Mouse (Mus musculus) embryonic facial prominence, embryonic 11.5 days (tissue): ENCODE measurements around the gene Armc12. TPM values are rescaled to one million over a fixed set of nuclear protein-coding genes. Genes with fewer than 3 reads are reported as not detected.

ENCODE experiments used
- ATAC-seq: fragments of 200-750 bp; cut with Nextera tagmentation; replicated peaks from 2 replicates; pipeline ENCODE4 v1.8.0; 2017; ENCODE audit warnings: low read depth; ENCODE audit not compliant: insufficient number of reproducible peaks, low FRiP score, low TSS enrichment
- DNase-seq: peaks from one replicate; pipeline ENCODE4 v3.0.0-alpha.2; 2015; ENCODE audit warnings: low spot score
- H3K27ac ChIP-seq: fragments of 300-500 bp; sonication (generic); replicated peaks from 2 replicates; pipeline ENCODE4 v1.5.1; 2014; ENCODE audit warnings: mild to moderate bottlenecking, low read depth, low read length, control low read depth
- H3K27me3 ChIP-seq: fragments of 300-500 bp; sonication (generic); 2 replicates; pipeline ENCODE4 v1.6.1; 2014; ENCODE audit warnings: mild to moderate bottlenecking, low read length, moderate library complexity, mixed read lengths; ENCODE audit not compliant: control insufficient read depth, insufficient read depth
- H3K36me3 ChIP-seq: fragments of 300-500 bp; sonication (generic); replicated peaks from 2 replicates; pipeline ENCODE4 v1.6.1; 2014; ENCODE audit warnings: low read depth, mild to moderate bottlenecking, low read length, moderate library complexity, mixed read lengths; ENCODE audit not compliant: control insufficient read depth, insufficient read depth
- H3K4me1 ChIP-seq: fragments of 300-500 bp; sonication (generic); 2 replicates; pipeline ENCODE4 v1.6.1; 2014; ENCODE audit warnings: low read length, mixed read lengths; ENCODE audit not compliant: control insufficient read depth, insufficient read depth
- H3K4me2 ChIP-seq: fragments of 300-500 bp; sonication (generic); 2 replicates; pipeline ENCODE4 v1.6.1; 2014; ENCODE audit warnings: low read depth, mild to moderate bottlenecking, control low read depth, low read length, moderate library complexity
- H3K4me3 ChIP-seq: fragments of 300-500 bp; sonication (generic); 2 replicates; pipeline ENCODE4 v1.5.1; 2014; ENCODE audit warnings: low read depth, low read length, control low read depth
- H3K9ac ChIP-seq: fragments of 300-500 bp; sonication (generic); replicated peaks from 2 replicates; pipeline ENCODE4 v1.6.1; 2014; ENCODE audit warnings: mild to moderate bottlenecking, control low read depth, low read length
- H3K9me3 ChIP-seq: fragments of 300-500 bp; sonication (generic); replicated peaks from 2 replicates; pipeline ENCODE4 v1.6.1; 2016; ENCODE audit warnings: mild to moderate bottlenecking, low read length, inconsistent platforms, mixed read lengths; ENCODE audit not compliant: control insufficient read depth
- WGBS: fragments of 180-500 bp; shearing (Covaris S2); extraction: QIAGEN DNeasy Blood & Tissue Kit; methylation state at CpG from one replicate; pipeline ENCODE4 v1.1.7; 2014; 5-methylcytosine and 5-hydroxymethylcytosine counted together
- polyA plus RNA-seq: library from polyadenylated mRNA; unstranded; fragments of >200 nt; fragmentation: Nextera tagmentation; extraction: Ambion mirVana; gene quantifications from 2 replicates; pipeline ENCODE4 v1.2.1, GENCODE M21; 2014

The Armc12 gene
- polyA plus RNA-seq, 1 experiment from 2014 or later: not detected

GRCm38 (mm10) chr17:28515431-28516341, 14.9 kb upstream of the Armc12 start:
- no peaks in the 10 kb centered on the region; the same call in 1 of the 2 replicates for H3K27me3 ChIP-seq
- DNase-seq (no peak), ATAC-seq (no peak)
- no peak overlapping the region for H3K4me3 ChIP-seq
- no peaks in the 10 kb centered on the region for H3K36me3 ChIP-seq
- 62% methylated on average over 9 of the region's 10 CpGs for WGBS
- H3K4me1 ChIP-seq: peaks cover 3% of the 10 kb centered on the region
- H3K9ac ChIP-seq: no peak overlapping the region
- no peak overlapping the region for H3K27ac ChIP-seq
- no peaks in the 10 kb centered on the region for H3K9me3 ChIP-seq
- no peak overlapping the region for H3K4me2 ChIP-seq

GRCm38 (mm10) chr17:28516881-28517280, 13.7 kb upstream of the Armc12 start:
- Histone ChIP-seq H3K27me3 (no peaks in the 10 kb centered on the region; the same call in 1 of the 2 replicates), H3K4me1 (no peaks in the 10 kb centered on the region; the same call in 1 of the 2 replicates), H3K36me3 (no peaks in the 10 kb centered on the region), H3K9ac (no peak overlapping the region), H3K9me3 (no peaks in the 10 kb centered on the region), H3K4me2 (no peak overlapping the region; the same call in 1 of the 2 replicates), H3K4me3 (no peak overlapping the region), H3K27ac (no peak overlapping the region)
- ATAC-seq (no peak), DNase-seq (no peak)
- 70% methylated on average over 4 of the region's 4 CpGs for WGBS

GRCm38 (mm10) chr17:28517441-28517955, 13.1 kb upstream of the Armc12 start, which contains the start of gene Fkbp5:
Gene Fkbp5 (minus strand): TSS chr17:28517527.
- Histone ChIP-seq H3K4me3 (peak within 1 kb of the TSS; percentile 45), H3K27ac (no peak within 1 kb of the TSS; the same call in 1 of the 2 replicates), H3K9ac (peak within 1 kb of the TSS; percentile 67), H3K9me3 (no peaks in the 10 kb centered on the region), H3K4me2 (peak within 1 kb of the TSS; percentile 94), H3K36me3 (no peaks in the 10 kb centered on the region), H3K4me1 (peaks cover 4% of the 10 kb centered on the region; the same call in 1 of the 2 replicates), H3K27me3 (no peaks in the 10 kb centered on the region; the same call in 1 of the 2 replicates)
- 4% methylated on average over 16 of the region's 16 CpGs for WGBS
- ATAC-seq (no peak; the same call in 1 of the 2 replicates), DNase-seq (peak; percentile 68)

GRCm38 (mm10) chr17:28517956-28518614, 12.5 kb upstream of the Armc12 start:
- under 1% methylated on average over 39 of the region's 46 CpGs for WGBS
- Histone ChIP-seq H3K27ac (no peak overlapping the region; the same call in 1 of the 2 replicates), H3K9me3 (no peaks in the 10 kb centered on the region), H3K4me2 (peak overlapping the region; percentile 94), H3K27me3 (no peaks in the 10 kb centered on the region; the same call in 1 of the 2 replicates), H3K4me1 (peaks cover 4% of the 10 kb centered on the region; the same call in 1 of the 2 replicates), H3K36me3 (no peaks in the 10 kb centered on the region), H3K9ac (peak overlapping the region; percentile 67), H3K4me3 (peak overlapping the region; percentile 45)
- peak; percentile 44 for ATAC-seq
- DNase-seq: peak; percentile 36

- DNase-seq: no peak
- Histone ChIP-seq H3K4me3 (peak overlapping the region; percentile 45; the same call in 1 of the 2 replicates), H3K4me2 (peak overlapping the region; percentile 94), H3K27ac (no peak overlapping the region), H3K9me3 (no peaks in the 10 kb centered on the region), H3K36me3 (no peaks in the 10 kb centered on the region), H3K27me3 (no peaks in the 10 kb centered on the region; the same call in 1 of the 2 replicates), H3K4me1 (peaks cover 4% of the 10 kb centered on the region; the same call in 1 of the 2 replicates), H3K9ac (peak overlapping the region; percentile 67)
- ATAC-seq: no peak
- 26% methylated on average over 8 of the region's 8 CpGs for WGBS
These were observed 12.0 kb upstream of the Armc12 start for GRCm38 (mm10) chr17:28518615-28519071.

- 89% methylated on average over 3 of the region's 3 CpGs for WGBS
- no peak overlapping the region for H3K27ac ChIP-seq
- H3K9ac ChIP-seq: no peak overlapping the region
- no peak overlapping the region for H3K4me3 ChIP-seq
- no peak for DNase-seq
- H3K4me1 ChIP-seq: peaks cover 4% of the 10 kb centered on the region; the same call in 1 of the 2 replicates
- H3K36me3 ChIP-seq: no peaks in the 10 kb centered on the region
- H3K27me3 ChIP-seq: no peaks in the 10 kb centered on the region; the same call in 1 of the 2 replicates
- no peak for ATAC-seq
- H3K9me3 ChIP-seq: no peaks in the 10 kb centered on the region
- H3K4me2 ChIP-seq: no peak overlapping the region
These were observed 10.8 kb upstream of the Armc12 start for GRCm38 (mm10) chr17:28519827-28520226.

GRCm38 (mm10) chr17:28520561-28520960, 10.0 kb upstream of the Armc12 start:
- H3K4me2 ChIP-seq: no peak overlapping the region
- no peaks in the 10 kb centered on the region for H3K36me3 ChIP-seq
- DNase-seq: no peak
- no peaks in the 10 kb centered on the region; the same call in 1 of the 2 replicates for H3K27me3 ChIP-seq
- ATAC-seq: no peak
- no peaks in the 10 kb centered on the region for H3K9me3 ChIP-seq
- peaks cover 4% of the 10 kb centered on the region; the same call in 1 of the 2 replicates for H3K4me1 ChIP-seq
- WGBS: 81% methylated on average over 4 of the region's 4 CpGs
- no peak overlapping the region for H3K9ac ChIP-seq
- H3K4me3 ChIP-seq: no peak overlapping the region
- H3K27ac ChIP-seq: no peak overlapping the region
